Mouse (Mus musculus): ENCODE results near the gene Zfp446.
A peak's percentile ranks its signal among the peaks of the same experiment; 100 is the strongest.

Zfp446 gene

GRCm38 (mm10) chr7:12986906-12987305 lies 9.3 kb downstream of the Zfp446 start:
- DNase-seq (ENCODE audit: low read depth, low spot score), result no peak

- no peak for DNase-seq (ENCODE audit: low read depth, low spot score)
These were observed 10.0 kb downstream of the Zfp446 start for GRCm38 (mm10) chr7:12987409-12988189.

- no peak for DNase-seq (ENCODE audit: low read depth, low spot score)
These were observed 14.6 kb downstream of the Zfp446 start for GRCm38 (mm10) chr7:12992222-12992621.

- DNase-seq (ENCODE audit: low read depth, low spot score), result no peak
These were observed 15.5 kb downstream of the Zfp446 start for GRCm38 (mm10) chr7:12993148-12993547.

- DNase-seq (ENCODE audit: low read depth, low spot score), result no peak
These were observed 18.2 kb downstream of the Zfp446 start for GRCm38 (mm10) chr7:12995862-12996261.

GRCm38 (mm10) chr7:12997230-12997629 lies 19.6 kb downstream of the Zfp446 start:
- DNase-seq (ENCODE audit: low read depth, low spot score), result no peak

GRCm38 (mm10) chr7:12998053-12998452 lies 20.4 kb downstream of the Zfp446 start, which contains the start of gene Slc27a5:
TSS of gene Slc27a5 (minus strand) at chr7:12998192.
- DNase-seq (ENCODE audit: low read depth, low spot score), result no peak

GRCm38 (mm10) chr7:12998851-12999250 lies 21.2 kb downstream of the Zfp446 start, which contains the start of gene Trim28:
TSS of gene Trim28 (plus strand) at chr7:12999114.
- DNase-seq (ENCODE audit: low read depth, low spot score), result no peak

GRCm38 (mm10) chr7:13001584-13001983 lies 23.9 kb downstream of the Zfp446 start:
- DNase-seq (ENCODE audit: low read depth, low spot score), result no peak

GRCm38 (mm10) chr7:13003380-13003779 lies 25.7 kb downstream of the Zfp446 start:
- DNase-seq (ENCODE audit: low read depth, low spot score), result no peak

GRCm38 (mm10) chr7:13006011-13006410 lies 28.4 kb downstream of the Zfp446 start:
- no peak for DNase-seq (ENCODE audit: low read depth, low spot score)

GRCm38 (mm10) chr7:13006531-13006930 lies 28.9 kb downstream of the Zfp446 start:
- DNase-seq (ENCODE audit: low read depth, low spot score), result no peak

GRCm38 (mm10) chr7:13007341-13008092 lies 29.9 kb downstream of the Zfp446 start:
- DNase-seq (ENCODE audit: low read depth, low spot score), result no peak

- peak; percentile 89 for DNase-seq (ENCODE audit: low read depth, low spot score)
These were observed 31.7 kb downstream of the Zfp446 start for GRCm38 (mm10) chr7:13009143-13010004.

GRCm38 (mm10) chr7:13010005-13010908 lies 32.6 kb downstream of the Zfp446 start, which contains the start of gene Zbtb45:
TSS of gene Zbtb45 (minus strand) at chr7:13010034.
- no peak for DNase-seq (ENCODE audit: low read depth, low spot score)

- DNase-seq (ENCODE audit: low read depth, low spot score), result no peak
These were observed 36.0 kb downstream of the Zfp446 start for GRCm38 (mm10) chr7:13013671-13014070.

GRCm38 (mm10) chr7:13014275-13014839 lies 36.7 kb downstream of the Zfp446 start:
- DNase-seq (ENCODE audit: low read depth, low spot score), result no peak

- DNase-seq (ENCODE audit: low read depth, low spot score), result no peak
These were observed 37.6 kb downstream of the Zfp446 start for GRCm38 (mm10) chr7:13015217-13015616.

- DNase-seq (ENCODE audit: low read depth, low spot score), result no peak
These were observed 45.3 kb downstream of the Zfp446 start for GRCm38 (mm10) chr7:13022773-13023535.
